Mouse (Mus musculus): ENCODE measurements around the gene Olfr1280.

- TF ChIP-seq CTCF (IDR thresholded peaks at IDR 0.05; ENCODE audit: extremely low read depth, insufficient read depth, insufficient read length, insufficient replicate concordance) = no peak
- no peak for TF ChIP-seq POLR2A (IDR thresholded peaks at IDR 0.05; ENCODE audit: low read depth, low read length)
Observed at GRCm38 (mm10) chr2:111274006-111274405, 39.8 kb upstream of the Olfr1280 start, which contains the start of gene Olfr1277.

Measured in spleen, adult 2 months (tissue).